Mouse (Mus musculus) embryonic facial prominence, embryonic 11.5 days (tissue): ENCODE measurements around the gene Nhlh2. TPM values are rescaled to one million over a fixed set of nuclear protein-coding genes. Genes with fewer than 3 reads are reported as not detected.
A peak's percentile ranks its signal among the peaks of the same experiment; 100 is the strongest.

Source experiments
- ATAC-seq: fragments of 200-750 bp; cut with Nextera tagmentation; replicated peaks from 2 replicates; pipeline ENCODE4 v1.8.0; 2017; ENCODE audit warnings: low read depth; ENCODE audit not compliant: insufficient number of reproducible peaks, low FRiP score, low TSS enrichment
- DNase-seq: peaks from one replicate; pipeline ENCODE4 v3.0.0-alpha.2; 2015; ENCODE audit warnings: low spot score
- H3K27ac ChIP-seq: fragments of 300-500 bp; sonication (generic); replicated peaks from 2 replicates; pipeline ENCODE4 v1.5.1; 2014; ENCODE audit warnings: mild to moderate bottlenecking, low read depth, low read length, control low read depth
- H3K27me3 ChIP-seq: fragments of 300-500 bp; sonication (generic); 2 replicates; pipeline ENCODE4 v1.6.1; 2014; ENCODE audit warnings: mild to moderate bottlenecking, low read length, moderate library complexity, mixed read lengths; ENCODE audit not compliant: control insufficient read depth, insufficient read depth
- H3K36me3 ChIP-seq: fragments of 300-500 bp; sonication (generic); replicated peaks from 2 replicates; pipeline ENCODE4 v1.6.1; 2014; ENCODE audit warnings: low read depth, mild to moderate bottlenecking, low read length, moderate library complexity, mixed read lengths; ENCODE audit not compliant: control insufficient read depth, insufficient read depth
- H3K4me1 ChIP-seq: fragments of 300-500 bp; sonication (generic); 2 replicates; pipeline ENCODE4 v1.6.1; 2014; ENCODE audit warnings: low read length, mixed read lengths; ENCODE audit not compliant: control insufficient read depth, insufficient read depth
- H3K4me2 ChIP-seq: fragments of 300-500 bp; sonication (generic); 2 replicates; pipeline ENCODE4 v1.6.1; 2014; ENCODE audit warnings: low read depth, mild to moderate bottlenecking, control low read depth, low read length, moderate library complexity
- H3K4me3 ChIP-seq: fragments of 300-500 bp; sonication (generic); 2 replicates; pipeline ENCODE4 v1.5.1; 2014; ENCODE audit warnings: low read depth, low read length, control low read depth
- H3K9ac ChIP-seq: fragments of 300-500 bp; sonication (generic); replicated peaks from 2 replicates; pipeline ENCODE4 v1.6.1; 2014; ENCODE audit warnings: mild to moderate bottlenecking, control low read depth, low read length
- H3K9me3 ChIP-seq: fragments of 300-500 bp; sonication (generic); replicated peaks from 2 replicates; pipeline ENCODE4 v1.6.1; 2016; ENCODE audit warnings: mild to moderate bottlenecking, low read length, inconsistent platforms, mixed read lengths; ENCODE audit not compliant: control insufficient read depth
- WGBS: fragments of 180-500 bp; shearing (Covaris S2); extraction: QIAGEN DNeasy Blood & Tissue Kit; methylation state at CpG from one replicate; pipeline ENCODE4 v1.1.7; 2014; 5-methylcytosine and 5-hydroxymethylcytosine counted together
- polyA plus RNA-seq: library from polyadenylated mRNA; unstranded; fragments of >200 nt; fragmentation: Nextera tagmentation; extraction: Ambion mirVana; gene quantifications from 2 replicates; pipeline ENCODE4 v1.2.1, GENCODE M21; 2014

Nhlh2 gene
- polyA plus RNA-seq: 21.6 and 31.0 TPM in 2 replicates

DNA sequence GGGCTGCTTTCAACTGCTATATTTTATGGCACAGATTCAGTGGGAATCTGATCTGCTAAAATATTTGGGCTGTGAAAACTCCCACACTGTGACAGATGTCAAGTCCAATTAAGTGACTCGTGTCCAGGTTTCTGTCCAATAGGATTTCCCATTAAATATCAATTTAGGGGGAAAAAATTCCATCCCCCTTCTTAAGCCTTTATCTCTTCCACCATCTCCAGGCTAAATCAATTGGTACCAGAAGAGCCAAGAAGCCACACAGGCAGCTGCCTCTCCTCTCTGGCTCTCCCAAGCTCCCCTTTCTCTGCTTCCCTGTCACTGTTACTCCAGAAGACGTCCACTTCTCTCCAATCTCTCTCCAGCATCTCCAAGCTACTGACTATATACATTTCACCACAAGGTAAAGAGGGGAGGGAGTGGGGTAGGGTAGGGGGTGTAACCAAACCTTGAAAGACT lies at the start of gene Nhlh2:
Gene Nhlh2, plus strand, starts transcription at position 151 of the 456 bp plus-strand sequence.
- Histone ChIP-seq H3K9me3 (no peaks in the 10 kb centered on the region), H3K4me2 (no peak within 1 kb of the TSS), H3K9ac (no peak within 1 kb of the TSS), H3K27me3 (peaks cover 24% of the 10 kb centered on the region), H3K4me1 (peaks cover 6% of the 10 kb centered on the region; the same call in 1 of the 2 replicates), H3K36me3 (no peaks in the 10 kb centered on the region), H3K27ac (no peak within 1 kb of the TSS), H3K4me3 (peak within 1 kb of the TSS; percentile 21; the same call in 1 of the 2 replicates)
- DNase-seq: peak; percentile 54
- WGBS: 7% methylated on average over 2 of the region's 2 CpGs
- no peak for ATAC-seq

DNA sequence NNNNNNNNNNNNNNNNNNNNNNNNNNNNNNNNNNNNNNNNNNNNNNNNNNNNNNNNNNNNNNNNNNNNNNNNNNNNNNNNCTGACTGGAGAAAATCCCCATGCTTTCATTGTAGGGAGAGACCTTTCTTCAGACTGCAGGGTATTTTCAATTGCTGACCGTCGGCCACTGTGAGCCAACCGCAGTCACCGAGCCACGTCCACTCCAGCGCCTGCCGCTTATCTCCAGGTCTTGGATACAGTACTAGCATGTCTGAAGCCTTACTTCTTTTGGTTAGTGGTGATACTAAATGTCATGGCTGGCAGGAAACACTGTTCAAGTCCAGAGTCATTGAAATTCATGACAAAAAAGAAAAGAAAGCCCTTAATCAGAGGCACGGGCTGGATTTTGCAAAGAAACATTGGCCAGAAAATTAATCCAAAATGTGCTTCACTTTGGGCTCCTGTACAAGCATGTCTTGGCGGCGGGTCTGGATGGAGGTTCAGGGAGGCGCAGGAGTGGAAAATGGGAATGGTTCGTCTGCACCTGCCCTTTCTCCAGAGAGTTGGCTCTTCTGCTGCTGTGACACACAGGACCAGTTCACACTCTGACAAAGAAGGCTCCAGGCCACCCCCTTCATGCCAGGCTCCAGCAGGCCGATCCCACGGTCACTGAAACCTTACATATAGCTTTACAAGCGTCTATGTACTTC lies 48.6 kb upstream of the Nhlh2 start:
- Histone ChIP-seq H3K9me3 (no peaks in the 10 kb centered on the region), H3K27me3 (no peaks in the 10 kb centered on the region), H3K27ac (no peak overlapping the region), H3K4me1 (no peaks in the 10 kb centered on the region), H3K36me3 (no peaks in the 10 kb centered on the region), H3K4me2 (no peak overlapping the region), H3K9ac (no peak overlapping the region), H3K4me3 (no peak overlapping the region)
- DNase-seq: no peak
- ATAC-seq: no peak
- 90% methylated on average over 15 of the region's 15 CpGs for WGBS

DNA sequence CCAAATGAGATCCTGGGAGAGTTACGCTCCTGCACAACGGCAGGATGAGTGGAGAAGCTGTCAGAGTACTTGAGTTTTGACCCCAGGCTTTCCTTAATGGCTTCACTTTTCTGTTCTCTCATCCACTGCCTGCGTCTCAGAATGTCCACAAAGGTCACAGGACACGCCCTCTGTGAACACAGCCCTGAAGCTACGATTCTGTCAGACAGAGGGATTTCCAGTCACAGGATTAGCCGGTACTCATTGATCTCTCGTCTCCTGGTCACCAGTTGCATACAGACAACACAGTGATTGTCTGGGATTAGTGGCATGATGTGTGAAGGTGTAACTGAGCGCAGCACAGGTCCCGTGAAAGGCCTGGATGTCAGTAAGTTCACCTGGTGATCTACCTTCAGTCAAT lies 46.4 kb upstream of the Nhlh2 start:
- 17% methylated on average over 9 of the region's 9 CpGs for WGBS

DNA sequence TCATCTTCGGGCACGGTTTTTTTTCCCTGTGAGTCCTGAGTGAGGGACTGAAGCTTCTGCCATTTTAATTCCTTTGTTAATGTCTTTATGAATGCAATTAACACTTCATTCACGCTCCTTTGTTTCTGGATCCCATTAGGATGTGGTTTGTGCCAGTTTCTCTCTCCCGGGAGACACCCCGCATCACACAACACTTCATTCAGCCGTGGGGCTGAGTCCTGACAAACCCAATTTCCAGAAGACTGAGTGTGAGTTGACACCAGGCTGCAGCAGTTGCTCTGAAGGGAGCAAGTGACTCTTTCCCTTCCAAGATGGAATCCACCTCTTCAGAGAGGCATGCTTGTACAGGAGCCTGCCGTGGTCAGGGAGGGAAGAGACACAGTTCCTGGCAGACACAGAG lies 45.5 kb upstream of the Nhlh2 start:
- H3K36me3 ChIP-seq: no peaks in the 10 kb centered on the region
- WGBS: 56% methylated on average over 7 of the region's 7 CpGs
- H3K27ac ChIP-seq: no peak overlapping the region
- H3K4me2 ChIP-seq: no peak overlapping the region
- no peak for ATAC-seq
- H3K27me3 ChIP-seq: no peaks in the 10 kb centered on the region
- H3K9ac ChIP-seq: no peak overlapping the region
- no peaks in the 10 kb centered on the region for H3K9me3 ChIP-seq
- no peak overlapping the region for H3K4me3 ChIP-seq
- DNase-seq: no peak
- H3K4me1 ChIP-seq: no peaks in the 10 kb centered on the region

More for the DNA sequence above, 46.4 kb upstream of the Nhlh2 start:
- H3K9me3 ChIP-seq: no peaks in the 10 kb centered on the region
- H3K4me1 ChIP-seq: no peaks in the 10 kb centered on the region
- DNase-seq (no peak), ATAC-seq (no peak)
- H3K36me3 ChIP-seq: no peaks in the 10 kb centered on the region
- H3K9ac ChIP-seq: no peak overlapping the region
- H3K27ac ChIP-seq: no peak overlapping the region
- no peak overlapping the region for H3K4me2 ChIP-seq
- H3K4me3 ChIP-seq: no peak overlapping the region
- no peaks in the 10 kb centered on the region for H3K27me3 ChIP-seq

DNA sequence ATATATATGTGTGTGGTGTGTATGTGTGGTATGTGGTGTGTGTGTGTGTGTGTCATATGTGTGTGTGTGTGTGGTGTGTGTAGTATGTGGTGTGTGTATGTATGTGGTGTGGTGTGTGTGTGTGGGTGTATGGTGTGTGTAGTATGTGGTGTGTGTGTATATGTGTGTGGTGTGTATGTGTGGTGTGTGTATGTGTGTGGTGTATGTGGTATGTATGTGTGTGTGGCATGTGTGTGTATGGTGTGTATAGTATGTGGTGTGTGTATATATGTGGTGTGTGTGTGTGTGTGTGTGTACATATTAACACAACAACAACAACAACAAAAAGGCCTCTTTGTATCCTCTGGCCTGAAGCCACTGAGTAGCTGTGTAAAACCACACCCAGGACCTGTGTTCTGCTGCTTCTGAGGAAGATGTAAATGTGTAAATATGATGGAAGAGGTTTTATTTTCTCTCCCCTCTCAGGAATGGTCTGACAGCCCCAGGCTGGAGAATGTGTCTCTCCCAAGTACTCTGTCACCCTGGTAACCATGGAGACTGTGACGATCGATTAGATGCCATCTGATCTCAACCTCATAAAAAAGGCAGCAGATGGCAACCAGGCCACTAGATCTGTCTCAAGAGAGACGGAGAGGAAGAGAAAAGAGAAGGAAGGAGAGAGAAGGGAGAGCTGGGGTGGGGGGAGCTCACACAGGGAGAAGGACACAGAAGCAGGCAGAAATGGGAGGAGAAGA lies 42.9 kb upstream of the Nhlh2 start:
- no peak overlapping the region for H3K9ac ChIP-seq
- no peak overlapping the region for H3K4me2 ChIP-seq
- ATAC-seq: peak; percentile 67

DNA sequence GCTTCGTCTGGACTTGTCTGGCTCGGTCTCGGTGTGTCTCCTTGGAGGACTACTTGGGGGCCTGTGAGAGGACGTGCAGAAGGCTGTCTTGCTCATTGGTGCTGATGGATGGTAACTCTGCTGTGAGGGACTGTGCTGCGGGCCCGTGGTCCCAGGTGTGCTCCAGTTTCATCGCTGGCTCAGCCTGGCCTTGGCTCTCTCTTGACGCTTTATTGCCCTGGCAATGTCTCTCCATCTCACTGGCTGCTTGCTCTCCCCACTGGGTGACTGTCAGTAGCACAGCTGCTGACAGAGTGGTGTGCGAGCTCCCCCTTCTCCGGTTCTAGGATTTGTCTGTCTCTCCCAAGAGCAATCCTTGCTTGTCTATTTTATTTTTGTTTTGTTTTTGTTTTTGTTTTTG lies 34.5 kb upstream of the Nhlh2 start:
- H3K27ac ChIP-seq: no peak overlapping the region
- WGBS: 80% methylated on average over 10 of the region's 10 CpGs

More for the DNA sequence above, 42.9 kb upstream of the Nhlh2 start:
- no peaks in the 10 kb centered on the region for H3K4me1 ChIP-seq
- H3K27ac ChIP-seq: no peak overlapping the region
- H3K9me3 ChIP-seq: no peaks in the 10 kb centered on the region
- no peak for DNase-seq
- no peaks in the 10 kb centered on the region for H3K36me3 ChIP-seq
- 23% methylated on average over 3 of the region's 3 CpGs for WGBS
- H3K4me3 ChIP-seq: no peak overlapping the region
- H3K27me3 ChIP-seq: no peaks in the 10 kb centered on the region

DNA sequence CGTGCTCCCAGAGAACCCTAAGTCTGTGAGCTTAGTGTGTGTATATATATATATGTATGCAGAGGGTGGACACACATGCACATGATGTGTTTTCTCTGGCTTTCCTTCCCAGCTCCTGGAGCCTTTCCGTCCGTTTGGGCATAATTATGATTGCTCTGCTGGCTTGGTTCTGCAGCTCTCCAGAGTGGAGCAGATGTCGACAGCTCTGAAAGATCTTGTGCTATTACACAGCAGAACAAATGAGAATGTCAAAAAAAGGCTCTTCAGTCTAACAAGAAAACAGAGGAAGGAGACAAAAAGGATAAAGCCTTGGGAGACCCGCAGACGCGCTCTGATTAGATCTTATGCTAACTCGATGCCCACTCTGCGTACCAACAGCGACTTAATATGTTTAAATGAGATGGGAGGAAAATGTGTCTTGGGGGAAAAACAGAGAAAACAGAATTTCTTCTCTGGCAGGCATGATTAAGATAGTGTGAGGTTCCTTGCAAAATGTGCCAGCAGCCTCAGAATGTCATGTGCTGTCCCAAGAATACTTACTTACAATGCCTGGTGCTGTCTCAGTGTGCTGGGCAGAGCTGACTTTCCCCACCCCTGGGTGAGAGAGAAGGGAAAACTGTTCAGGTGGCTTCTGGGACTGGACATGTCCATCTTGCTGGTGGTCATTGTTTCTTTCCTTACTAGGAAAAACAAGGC lies 31.4 kb upstream of the Nhlh2 start:
- no peaks in the 10 kb centered on the region for H3K4me1 ChIP-seq
- no peak overlapping the region for H3K4me2 ChIP-seq
- no peaks in the 10 kb centered on the region for H3K9me3 ChIP-seq
- H3K27me3 ChIP-seq: no peaks in the 10 kb centered on the region
- DNase-seq (no peak), ATAC-seq (no peak)
- no peaks in the 10 kb centered on the region for H3K36me3 ChIP-seq
- H3K9ac ChIP-seq: no peak overlapping the region
- H3K27ac ChIP-seq: no peak overlapping the region
- no peak overlapping the region for H3K4me3 ChIP-seq
- 82% methylated on average over 10 of the region's 10 CpGs for WGBS

More for the DNA sequence above, 34.5 kb upstream of the Nhlh2 start:
- ATAC-seq (no peak; the same call in 1 of the 2 replicates), DNase-seq (no peak)
- Histone ChIP-seq H3K4me3 (no peak overlapping the region), H3K36me3 (no peaks in the 10 kb centered on the region), H3K9ac (no peak overlapping the region), H3K4me1 (no peaks in the 10 kb centered on the region), H3K27me3 (no peaks in the 10 kb centered on the region), H3K4me2 (no peak overlapping the region), H3K9me3 (no peaks in the 10 kb centered on the region)
